Mouse (Mus musculus) thymus, postnatal 4 days (tissue): ENCODE measurements around the gene Golga3.

ENCODE experiments used
- DNase-seq: peaks from one replicate; pipeline ENCODE4 v3.0.0; 2021

Gene Golga3

GRCm38 (mm10) chr5:110232346-110232745 is 55.8 kb downstream of the Golga3 start:
- no peak for DNase-seq

DNA sequence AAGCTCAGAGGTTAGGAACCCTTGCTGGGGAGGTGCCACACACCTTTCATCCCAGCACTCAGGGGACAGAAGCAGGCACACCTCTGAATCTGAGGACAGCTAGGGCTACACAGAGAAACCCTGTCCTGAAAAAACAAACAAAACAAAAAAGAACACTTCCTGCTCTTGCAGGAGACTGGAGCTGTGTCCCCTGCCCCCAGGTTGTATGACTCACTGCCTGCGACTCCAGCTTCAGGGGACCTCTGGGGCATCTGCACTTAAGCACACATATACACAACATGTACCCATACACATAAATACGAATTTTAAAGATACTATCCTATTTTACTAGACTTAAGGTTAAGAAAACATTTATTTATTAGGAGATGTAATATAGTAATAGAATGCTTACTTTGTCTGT is 67.6 kb downstream of the Golga3 start:
- no peak for DNase-seq

DNA sequence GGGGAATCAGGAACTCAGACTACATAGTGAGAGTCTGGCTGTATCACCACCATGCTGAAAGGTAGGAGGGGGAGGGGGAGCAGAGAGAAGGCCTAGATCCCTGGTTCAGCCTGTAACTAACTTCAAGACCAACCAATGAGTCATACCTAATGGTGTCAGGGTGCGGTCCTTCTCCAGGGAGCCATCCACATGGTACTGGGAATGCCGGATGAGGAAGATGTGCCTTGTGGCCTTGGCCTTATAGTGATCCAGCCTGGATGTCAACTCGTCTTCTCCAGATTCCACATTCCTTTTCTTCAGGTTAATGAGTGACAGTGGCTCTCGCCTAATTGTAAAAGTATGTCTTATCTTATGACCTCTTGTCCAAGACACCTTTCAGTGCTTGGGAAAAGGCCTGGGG is 90.4 kb downstream of the Golga3 start:
- no peak for DNase-seq

- DNase-seq, result peak; percentile 95
These were observed 92.9 kb downstream of the Golga3 start, which contains the start of gene Pgam5 for GRCm38 (mm10) chr5:110269141-110270101. Pgam5 (minus strand) TSS chr5:110269913.

- DNase-seq, result no peak
These were observed 93.7 kb downstream of the Golga3 start for GRCm38 (mm10) chr5:110270242-110270641.

DNA sequence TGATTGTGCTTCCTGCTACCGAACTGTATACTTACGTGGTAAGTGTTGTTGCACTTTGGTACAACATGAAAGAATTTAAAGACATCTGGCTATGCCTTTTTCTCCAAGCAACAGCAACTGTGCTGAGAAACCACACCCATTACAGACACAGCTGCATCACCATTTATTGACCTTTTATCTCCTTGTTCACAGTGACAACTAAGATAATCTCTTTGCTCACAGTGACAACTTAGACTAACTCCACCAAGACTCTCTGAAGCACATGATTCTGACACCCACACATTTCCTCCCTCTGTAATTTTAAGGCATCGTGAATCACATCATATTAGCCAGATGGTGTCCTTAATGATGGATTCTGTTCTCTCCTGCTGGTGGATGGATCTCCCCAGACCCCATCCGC is 97.6 kb downstream of the Golga3 start:
- no peak for DNase-seq

- DNase-seq, result no peak
These were observed 98.3 kb downstream of the Golga3 start for GRCm38 (mm10) chr5:110274846-110275245.
